Mouse (Mus musculus): ENCODE data around the gene Hlx.
A peak's percentile ranks its signal among the peaks of the same experiment; 100 is the strongest.

Hlx gene

GRCm38 (mm10) chr1:184733300-184734066 is 1.1 kb upstream of the Hlx start:
- DNase-seq (ENCODE audit: low read depth, low spot score): peak; percentile 41

- peak; percentile 41 for DNase-seq (ENCODE audit: low read depth, low spot score)
Observed at GRCm38 (mm10) chr1:184731644-184732545, 524 bp downstream of the Hlx start.

GRCm38 (mm10) chr1:184731091-184731640 is 1.3 kb downstream of the Hlx start:
- no peak for DNase-seq (ENCODE audit: low read depth, low spot score)

GRCm38 (mm10) chr1:184730453-184731013 is 1.9 kb downstream of the Hlx start:
- DNase-seq (ENCODE audit: low read depth, low spot score): no peak

- no peak for DNase-seq (ENCODE audit: low read depth, low spot score)
Observed at GRCm38 (mm10) chr1:184729357-184730140, 2.9 kb downstream of the Hlx start.

GRCm38 (mm10) chr1:184728561-184729115 is 3.8 kb downstream of the Hlx start:
- no peak for DNase-seq (ENCODE audit: low read depth, low spot score)

GRCm38 (mm10) chr1:184727401-184728265 is 4.8 kb downstream of the Hlx start:
- DNase-seq (ENCODE audit: low read depth, low spot score): peak; percentile 65

GRCm38 (mm10) chr1:184726576-184727300 is 5.7 kb downstream of the Hlx start:
- peak; percentile 50 for DNase-seq (ENCODE audit: low read depth, low spot score)

- no peak for DNase-seq (ENCODE audit: low read depth, low spot score)
Observed at GRCm38 (mm10) chr1:184725318-184725790, 7.1 kb downstream of the Hlx start.

- DNase-seq (ENCODE audit: low read depth, low spot score): no peak
Observed at GRCm38 (mm10) chr1:184724551-184725317, 7.7 kb downstream of the Hlx start.

- DNase-seq (ENCODE audit: low read depth, low spot score): no peak
Observed at GRCm38 (mm10) chr1:184723899-184724298, 8.5 kb downstream of the Hlx start.

GRCm38 (mm10) chr1:184721121-184721520 is 11.3 kb downstream of the Hlx start:
- DNase-seq (ENCODE audit: low read depth, low spot score): peak; percentile 50

GRCm38 (mm10) chr1:184720162-184721025 is 12.0 kb downstream of the Hlx start:
- DNase-seq (ENCODE audit: low read depth, low spot score): peak; percentile 45

- no peak for DNase-seq (ENCODE audit: low read depth, low spot score)
Observed at GRCm38 (mm10) chr1:184718261-184719120, 13.9 kb downstream of the Hlx start.

- no peak for DNase-seq (ENCODE audit: low read depth, low spot score)
Observed at GRCm38 (mm10) chr1:184717691-184718200, 14.7 kb downstream of the Hlx start.

- no peak for DNase-seq (ENCODE audit: low read depth, low spot score)
Observed at GRCm38 (mm10) chr1:184717016-184717568, 15.3 kb downstream of the Hlx start.
